Mouse (Mus musculus) ES-E14 (cell line): ENCODE data around the gene Gm15737.

ENCODE experiments used
- CHD2 ChIP-seq: IDR thresholded peaks from 2 replicates; pipeline ENCODE4 v1.6.1; 2014; ENCODE audit warnings: mild to moderate bottlenecking, low read depth, low read length, inconsistent platforms
- HCFC1 ChIP-seq: IDR thresholded peaks from 2 replicates; pipeline ENCODE4 v1.6.1; 2012; ENCODE audit warnings: low read length, inconsistent platforms, borderline replicate concordance; ENCODE audit not compliant: insufficient read depth
- MAFK ChIP-seq: IDR thresholded peaks from 2 replicates; pipeline ENCODE4 v1.6.1; 2014; ENCODE audit warnings: mild to moderate bottlenecking, low read depth, low read length, inconsistent platforms; ENCODE audit not compliant: insufficient read depth
- ZC3H11A ChIP-seq: IDR thresholded peaks from 2 replicates; pipeline ENCODE4 v1.6.1; 2012; ENCODE audit warnings: low read depth, mild to moderate bottlenecking, inconsistent platforms, low read length, borderline replicate concordance
- ZNF384 ChIP-seq: IDR thresholded peaks from 2 replicates; pipeline ENCODE4 v1.6.1; 2012; ENCODE audit warnings: low read depth, low read length, inconsistent platforms

GRCm38 (mm10) chr6:92842000-92842399 lies 27.2 kb upstream of the Gm15737 start:
- TF ChIP-seq CHD2 (no peak), ZC3H11A (no peak), HCFC1 (no peak), MAFK (no peak), ZNF384 (no peak)
